Mouse (Mus musculus): ENCODE measurements around the gene Adgrl2.

Adgrl2 gene

GRCm38 (mm10) chr3:148885184-148885583 is 105.2 kb downstream of the Adgrl2 start:
- DNase-seq (ENCODE audit: low spot score), result no peak

- DNase-seq (ENCODE audit: low spot score), result no peak
These were observed 108.9 kb downstream of the Adgrl2 start for GRCm38 (mm10) chr3:148881431-148881830.

GRCm38 (mm10) chr3:148872563-148872962 is 117.8 kb downstream of the Adgrl2 start:
- no peak for DNase-seq (ENCODE audit: low spot score)

DNA sequence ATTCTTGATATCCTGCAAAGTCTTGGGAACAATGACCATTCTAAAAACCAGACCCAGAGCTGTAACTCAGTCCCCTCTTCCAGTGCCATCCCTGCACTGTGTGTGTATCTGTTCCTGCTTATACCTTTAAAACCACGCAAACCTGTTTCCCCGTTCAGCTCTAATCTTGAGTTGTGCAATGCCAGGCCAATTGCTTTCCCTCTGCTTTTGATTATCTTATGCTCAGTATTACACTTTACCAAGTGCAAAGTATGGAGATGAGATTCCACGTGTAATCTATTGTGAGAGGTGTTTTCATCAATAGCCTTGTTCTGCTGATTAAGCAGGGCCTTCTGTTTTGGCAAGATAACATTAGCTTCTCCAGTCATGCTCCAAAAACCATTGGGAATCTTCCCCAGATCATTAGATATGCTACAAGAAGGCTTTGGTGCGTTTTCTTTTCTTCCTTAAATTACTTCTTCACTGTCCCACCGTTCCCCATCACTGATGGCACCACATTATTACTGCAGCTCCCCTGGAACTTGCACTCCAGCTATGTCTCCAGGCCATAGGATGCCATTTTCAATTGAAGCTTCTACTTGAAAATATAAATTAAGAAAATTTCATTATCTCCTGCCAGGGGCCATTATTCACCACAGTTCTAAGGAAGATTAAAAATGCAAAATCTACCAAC is 118.4 kb downstream of the Adgrl2 start:
- DNase-seq (ENCODE audit: low spot score), result no peak

GRCm38 (mm10) chr3:148867618-148868017 is 122.7 kb downstream of the Adgrl2 start:
- DNase-seq (ENCODE audit: low spot score), result no peak

DNA sequence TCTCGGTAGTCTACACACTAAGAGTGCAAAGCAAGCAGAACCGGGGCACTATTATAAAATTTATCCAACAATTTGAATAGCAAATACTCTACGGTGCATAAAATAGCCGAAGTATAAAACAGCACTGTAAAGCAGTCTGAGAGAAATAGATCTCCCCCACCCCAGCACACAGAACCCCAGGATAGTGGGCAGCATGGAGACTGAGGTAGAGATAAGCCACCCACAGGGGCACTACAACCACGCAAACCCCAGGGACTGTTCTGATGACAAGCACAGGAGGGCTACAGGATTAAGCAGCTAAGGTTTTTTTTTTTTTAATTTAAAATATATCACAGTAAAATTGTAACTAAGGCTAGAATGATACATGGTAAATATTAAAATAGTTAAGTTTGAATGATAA is 123.7 kb downstream of the Adgrl2 start:
- no peak for DNase-seq (ENCODE audit: low spot score)

- no peak for DNase-seq (ENCODE audit: low spot score)
These were observed 124.3 kb downstream of the Adgrl2 start for GRCm38 (mm10) chr3:148866053-148866452.

DNA sequence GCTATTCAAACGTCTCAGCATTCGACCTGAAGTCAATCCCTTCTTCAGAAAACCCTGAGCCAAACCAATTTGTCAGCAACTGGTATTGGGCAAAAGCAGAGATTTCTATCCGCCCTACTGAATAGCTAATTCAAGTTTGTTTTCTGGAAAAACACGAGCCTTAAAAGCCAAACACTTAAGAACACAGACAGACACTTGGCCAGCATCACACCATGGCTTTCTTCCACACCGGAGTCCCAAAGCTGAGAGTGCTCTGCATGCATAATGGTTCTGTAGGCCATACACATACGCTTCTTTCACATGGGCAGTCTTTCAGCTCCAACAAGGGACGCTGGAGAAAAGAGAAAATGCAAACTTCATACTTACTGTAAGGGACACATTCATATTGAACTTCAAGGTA is 125.1 kb downstream of the Adgrl2 start:
- DNase-seq (ENCODE audit: low spot score), result no peak

- no peak for DNase-seq (ENCODE audit: low spot score)
These were observed 128.5 kb downstream of the Adgrl2 start for GRCm38 (mm10) chr3:148861860-148862259.

DNA sequence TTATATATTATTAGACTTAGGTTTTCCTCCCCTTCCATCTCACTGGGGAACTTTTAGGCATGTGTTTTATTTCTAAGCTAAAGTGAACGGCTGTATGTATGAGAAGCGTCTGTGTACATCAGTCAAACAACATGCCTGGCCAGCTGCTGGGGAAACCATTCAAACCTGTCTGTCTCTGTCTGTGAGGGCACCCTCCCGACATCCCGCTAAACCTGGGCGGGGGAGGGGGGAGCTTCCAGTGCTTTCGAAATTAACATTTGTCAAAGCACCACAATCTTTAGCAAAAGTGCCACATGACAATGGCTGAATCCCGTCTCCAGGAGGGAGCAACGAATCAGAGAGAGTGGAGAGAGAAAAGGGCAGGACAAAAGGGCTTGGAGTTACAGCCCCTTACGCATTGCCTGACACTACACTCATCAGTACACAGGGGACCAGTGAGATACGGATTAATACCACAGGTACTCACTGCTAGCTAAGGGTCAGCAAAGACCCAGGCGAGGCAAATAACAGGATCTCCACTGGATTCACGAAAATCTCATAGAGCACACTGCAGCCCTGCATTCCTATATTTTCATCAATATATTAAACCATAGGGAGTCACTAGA is 135.9 kb downstream of the Adgrl2 start:
- no peak for DNase-seq (ENCODE audit: low spot score)

GRCm38 (mm10) chr3:148853372-148853771 is 137.0 kb downstream of the Adgrl2 start:
- no peak for DNase-seq (ENCODE audit: low spot score)

- DNase-seq (ENCODE audit: low spot score), result no peak
These were observed 137.8 kb downstream of the Adgrl2 start for GRCm38 (mm10) chr3:148852556-148852955.

DNA sequence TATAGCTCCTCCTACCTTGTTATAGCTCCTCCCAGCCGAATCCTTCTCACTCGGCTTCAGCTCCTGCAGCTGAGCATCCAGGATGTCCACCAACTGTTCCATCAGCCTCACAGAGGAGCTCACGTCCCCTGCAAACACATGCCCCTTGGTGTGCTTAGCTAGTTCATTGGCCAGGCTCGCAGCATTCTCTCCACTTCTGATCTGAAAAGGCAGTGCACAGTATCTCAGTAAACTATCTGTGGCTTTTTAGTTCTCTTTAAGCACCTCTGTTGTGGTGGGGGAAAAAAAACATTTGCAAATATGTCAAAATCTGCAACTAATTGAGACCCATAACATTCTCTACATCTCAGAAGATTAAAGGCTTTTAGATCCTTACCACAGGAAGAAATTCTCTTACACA is 139.5 kb downstream of the Adgrl2 start:
- no peak for DNase-seq (ENCODE audit: low spot score)

DNA sequence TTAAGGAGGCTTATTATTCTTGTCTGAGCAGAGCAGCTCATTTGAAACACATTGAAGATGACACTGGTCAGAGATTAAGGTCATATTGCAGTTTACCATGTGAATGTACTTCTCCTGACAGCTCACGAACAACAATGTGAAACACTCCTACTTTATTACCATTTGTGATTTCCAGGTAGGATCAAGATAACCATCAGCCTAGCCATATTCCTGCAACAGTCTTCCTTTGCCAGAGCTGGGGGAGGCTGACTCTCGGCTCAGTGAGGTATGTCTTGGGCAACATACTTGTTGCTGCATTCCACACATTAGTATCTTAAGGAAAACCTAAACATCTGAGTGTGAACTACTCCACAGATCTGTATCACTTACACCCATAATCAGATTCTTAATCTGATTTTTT is 142.0 kb downstream of the Adgrl2 start:
- no peak for DNase-seq (ENCODE audit: low spot score)

DNA sequence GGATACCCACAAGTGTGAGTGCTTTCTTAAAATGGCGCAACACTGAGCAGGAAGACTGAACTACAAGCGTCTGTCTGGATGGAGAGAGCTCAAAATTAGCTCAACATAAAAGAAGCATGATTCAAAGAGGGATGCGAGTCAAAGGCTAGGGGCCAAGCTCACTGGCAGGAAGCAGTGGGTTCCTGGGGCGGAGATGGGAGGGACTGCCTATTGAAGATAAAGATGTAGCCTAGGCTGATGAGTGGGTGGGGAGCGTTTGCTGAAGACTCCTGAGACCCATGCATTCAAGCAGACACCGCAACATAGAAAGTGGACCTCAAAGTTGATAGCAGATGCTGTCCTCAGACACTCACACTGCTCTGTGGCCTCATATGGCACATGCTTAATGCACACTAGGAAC is 146.2 kb downstream of the Adgrl2 start:
- DNase-seq (ENCODE audit: low spot score), result no peak

DNA sequence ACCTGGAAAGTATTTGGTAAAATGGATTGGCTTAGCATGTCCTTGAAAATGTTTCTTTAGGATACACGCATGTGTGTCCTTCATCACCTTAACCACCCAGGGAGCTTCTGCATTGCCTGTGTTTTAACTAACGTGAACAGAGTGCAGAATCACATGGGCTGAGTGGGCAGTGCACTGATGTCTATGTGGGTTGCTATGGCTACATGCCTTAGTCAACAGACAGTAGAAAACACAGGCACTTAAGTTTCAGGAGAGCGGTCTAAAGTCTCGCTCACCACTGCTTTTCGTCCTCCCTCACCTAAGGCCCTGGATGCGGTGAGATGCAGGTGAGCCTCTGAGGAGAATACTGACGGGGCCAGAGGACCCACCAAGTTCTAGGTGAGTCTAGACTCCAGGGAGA is 147.8 kb downstream of the Adgrl2 start:
- no peak for DNase-seq (ENCODE audit: low spot score)

- DNase-seq (ENCODE audit: low spot score), result no peak
These were observed 151.5 kb downstream of the Adgrl2 start for GRCm38 (mm10) chr3:148838835-148839296.

GRCm38 (mm10) chr3:148838095-148838834 is 152.1 kb downstream of the Adgrl2 start:
- no peak for DNase-seq (ENCODE audit: low spot score)

DNA sequence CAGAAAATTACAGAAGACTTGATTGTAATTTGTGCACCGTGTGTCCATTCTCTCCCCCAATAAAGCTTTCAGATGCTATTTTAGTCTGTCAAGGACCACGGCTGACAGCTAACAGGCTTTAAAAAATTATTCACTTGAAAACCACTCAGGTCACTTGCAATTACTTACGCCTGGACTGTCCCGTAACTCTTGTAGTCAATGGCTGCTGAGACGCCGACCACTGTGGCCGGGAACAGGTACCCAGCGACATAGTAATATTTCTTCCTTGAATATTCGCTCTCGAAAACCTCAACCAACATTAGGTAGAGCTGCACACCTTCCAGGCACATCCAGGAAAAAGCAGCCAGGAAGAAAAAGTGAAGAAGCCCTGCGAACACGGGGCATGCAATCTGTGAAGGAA is 155.2 kb downstream of the Adgrl2 start:
- DNase-seq (ENCODE audit: low spot score), result no peak

DNA sequence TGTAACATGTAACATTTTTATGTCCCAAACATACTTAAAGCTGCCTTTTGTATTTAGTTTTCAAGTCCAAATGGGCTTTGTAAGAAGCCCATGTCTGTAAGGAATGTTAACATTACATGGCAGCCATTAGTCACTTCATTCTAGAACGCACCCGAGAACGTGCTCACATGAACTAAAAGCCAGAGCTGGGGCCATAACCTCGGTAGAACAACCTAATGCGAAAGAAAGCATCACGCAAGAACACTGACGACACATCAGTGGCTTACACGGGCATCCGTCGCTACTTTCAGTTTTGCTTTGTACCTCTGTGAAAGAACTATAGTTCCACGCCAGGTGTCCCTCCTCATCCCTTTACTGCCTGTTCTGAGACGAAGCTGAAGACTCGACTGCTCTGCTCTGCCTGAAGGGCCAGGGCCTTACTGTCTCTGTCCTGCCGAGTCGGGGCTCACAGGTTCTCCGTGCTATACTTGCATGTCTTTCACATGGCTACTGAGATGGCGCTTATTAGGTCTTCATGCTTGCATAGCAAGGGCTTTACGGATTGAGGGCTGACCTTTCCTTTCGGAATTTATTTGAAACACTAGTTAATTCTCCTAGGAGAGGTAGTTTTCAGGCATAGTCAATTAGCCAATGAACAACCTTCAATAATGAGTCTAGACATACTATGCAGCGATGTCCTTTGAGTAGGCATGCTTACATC is 157.1 kb downstream of the Adgrl2 start:
- DNase-seq (ENCODE audit: low spot score), result no peak

GRCm38 (mm10) chr3:148832001-148832400 is 158.4 kb downstream of the Adgrl2 start:
- DNase-seq (ENCODE audit: low spot score), result no peak

GRCm38 (mm10) chr3:148828519-148828918 is 161.8 kb downstream of the Adgrl2 start:
- DNase-seq (ENCODE audit: low spot score), result no peak

DNA sequence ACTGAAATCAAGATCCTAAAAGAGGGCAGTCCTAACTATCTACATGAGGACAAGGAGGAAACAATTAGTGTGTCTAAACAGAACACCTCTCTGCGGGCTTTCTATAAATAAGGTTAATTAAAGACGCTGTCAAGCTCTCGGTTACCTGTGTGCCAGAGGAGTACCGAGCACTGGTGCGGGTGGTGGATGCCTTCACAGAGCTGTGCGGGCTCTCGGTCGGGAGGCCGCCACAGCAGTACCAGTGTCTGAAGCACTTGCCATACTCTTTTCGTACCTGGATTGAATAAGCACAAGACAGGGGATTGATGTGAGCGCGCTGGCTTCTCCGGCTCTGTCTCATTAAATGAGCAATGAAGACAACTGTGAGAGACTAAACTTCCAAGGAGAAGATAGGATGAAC is 166.8 kb downstream of the Adgrl2 start:
- no peak for DNase-seq (ENCODE audit: low spot score)

Measured in spleen, adult 12 weeks (tissue).